Mouse (Mus musculus): ENCODE measurements at regions not wholly inside any gene's neighbourhood (a gene's known extent, or its start where the extent isn't known, plus 50 kb on each side); places are given as distances from the start of the nearest gene placed in this dataset.

GRCm38 (mm10) chr14:120119094-120119501 is 76.9 kb upstream of the Oxgr1 start:
- TF ChIP-seq POLR2AphosphoS5 (IDR thresholded peaks at IDR 0.05; ENCODE audit: insufficient replicate concordance, low read depth, low read length), result no peak
- TF ChIP-seq CTCF (IDR thresholded peaks at IDR 0.05; ENCODE audit: low read depth, low read length), result no peak
- no peak for TF ChIP-seq TAL1 (conservative IDR thresholded peaks at IDR 0.05; ENCODE audit: low read depth, low read length)

Measured in G1E (cell line).